Mouse (Mus musculus) myocyte (in vitro differentiated cells): ENCODE data around the gene Vrk3.
A peak's percentile ranks its signal among the peaks of the same experiment; 100 is the strongest.

Experiments
- E2F4 ChIP-seq: IDR thresholded peaks from one replicate; pipeline ENCODE4 v1.6.1; 2011; ENCODE audit warnings: mild to moderate bottlenecking, control low read depth, moderate library complexity; ENCODE audit not compliant: insufficient read depth
- MAX ChIP-seq: IDR thresholded peaks from one replicate; pipeline ENCODE4 v1.6.1; 2011; ENCODE audit warnings: low read depth, mild to moderate bottlenecking, control low read depth
- POLR2A ChIP-seq: IDR thresholded peaks from one replicate; pipeline ENCODE4 v1.6.1; 2011; ENCODE audit warnings: low read depth, mild to moderate bottlenecking, control low read depth, moderate library complexity; ENCODE audit not compliant: insufficient read length

DNA sequence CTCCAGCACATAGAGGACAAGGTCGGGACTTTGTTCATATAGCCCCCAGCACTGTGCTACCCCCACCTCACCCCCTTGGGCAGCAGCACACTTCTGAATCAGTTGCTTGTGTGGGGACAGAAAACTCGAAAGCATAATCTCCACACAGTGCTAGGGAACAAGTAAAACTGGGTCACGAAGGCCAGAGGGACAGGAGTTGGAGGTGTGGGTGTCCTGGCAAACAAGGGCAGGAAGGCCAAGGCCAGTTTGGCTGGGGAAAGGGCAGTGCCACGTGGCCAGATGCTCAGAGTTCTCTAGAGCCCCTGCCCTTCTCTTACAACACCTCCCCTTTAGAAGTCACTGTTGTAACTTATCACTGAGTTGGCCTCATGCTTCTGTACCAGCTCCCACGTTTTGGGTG lies 71.7 kb downstream of the Vrk3 start:
- TF ChIP-seq POLR2A (peak; percentile 61), E2F4 (no peak), MAX (no peak)
